Mouse (Mus musculus): ENCODE results near the gene 1700008O03Rik. TPM values are rescaled to one million over a fixed set of nuclear protein-coding genes. Genes with fewer than 3 reads are reported as not detected.

The 1700008O03Rik gene
- polyA plus RNA-seq, 1 experiment from 2014 or later: 3.6 TPM

Other genes with a start within 250 kb of the 1700008O03Rik start
- not detected in 2 replicates for gene Klk1b16, start 249.1 kb downstream of the 1700008O03Rik start, polyA plus RNA-seq (2015; fragmentation: Nextera tagmentation; extraction: Ambion mirVana)
- not detected in 2 replicates for gene Klk1b24, start 197.6 kb downstream of the 1700008O03Rik start, polyA plus RNA-seq (2015; fragmentation: Nextera tagmentation; extraction: Ambion mirVana)
- gene Klk1b3, start 187.6 kb downstream of the 1700008O03Rik start, polyA plus RNA-seq (2015; fragmentation: Nextera tagmentation; extraction: Ambion mirVana): not detected in 2 replicates
- gene Klk1b4, start 178.4 kb downstream of the 1700008O03Rik start, polyA plus RNA-seq (2015; fragmentation: Nextera tagmentation; extraction: Ambion mirVana): not detected in 2 replicates
- gene Klk1b5, start 169.9 kb downstream of the 1700008O03Rik start, polyA plus RNA-seq (2015; fragmentation: Nextera tagmentation; extraction: Ambion mirVana): not detected in 2 replicates
- gene Klk1, start 160.5 kb downstream of the 1700008O03Rik start, polyA plus RNA-seq (2015; fragmentation: Nextera tagmentation; extraction: Ambion mirVana): not detected in 2 replicates
- 0.15 TPM in 1 of 2 replicates, not detected in the other for gene Gm36864, start 149.6 kb downstream of the 1700008O03Rik start, polyA plus RNA-seq (2015; fragmentation: Nextera tagmentation; extraction: Ambion mirVana)
- gene 1700028J19Rik, start 139.1 kb downstream of the 1700008O03Rik start, polyA plus RNA-seq (2015; fragmentation: Nextera tagmentation; extraction: Ambion mirVana): 0.67 and 1.7 TPM in 2 replicates
- gene 2410002F23Rik, start 139.1 kb downstream of the 1700008O03Rik start, polyA plus RNA-seq (2015; fragmentation: Nextera tagmentation; extraction: Ambion mirVana): 216 and 218 TPM in 2 replicates
- 0.12 TPM in 1 of 2 replicates, not detected in the other for gene Acp4, start 128.4 kb downstream of the 1700008O03Rik start, polyA plus RNA-seq (2015; fragmentation: Nextera tagmentation; extraction: Ambion mirVana)
- not detected in 2 replicates for gene Gm15517, start 124.4 kb downstream of the 1700008O03Rik start, polyA plus RNA-seq (2015; fragmentation: Nextera tagmentation; extraction: Ambion mirVana)
- gene Clec11a, start 78.9 kb downstream of the 1700008O03Rik start, polyA plus RNA-seq (2015; fragmentation: Nextera tagmentation; extraction: Ambion mirVana): 3.5 and 3.6 TPM in 2 replicates
- gene Shank1, start 75.6 kb downstream of the 1700008O03Rik start, polyA plus RNA-seq (2015; fragmentation: Nextera tagmentation; extraction: Ambion mirVana): 33.1 and 33.6 TPM in 2 replicates
- 74.8 and 75.6 TPM in 2 replicates for gene Syt3, start 1.7 kb downstream of the 1700008O03Rik start, polyA plus RNA-seq (2015; fragmentation: Nextera tagmentation; extraction: Ambion mirVana)
- 12.4 and 12.6 TPM in 2 replicates for gene Lrrc4b, start 43.2 kb upstream of the 1700008O03Rik start, polyA plus RNA-seq (2015; fragmentation: Nextera tagmentation; extraction: Ambion mirVana)
- 3.1 and 3.9 TPM in 2 replicates for gene Aspdh, start 79.6 kb upstream of the 1700008O03Rik start, polyA plus RNA-seq (2015; fragmentation: Nextera tagmentation; extraction: Ambion mirVana)
- gene Josd2, start 82.2 kb upstream of the 1700008O03Rik start, polyA plus RNA-seq (2015; fragmentation: Nextera tagmentation; extraction: Ambion mirVana): 42.5 and 46.2 TPM in 2 replicates
- 145 and 150 TPM in 2 replicates for gene Emc10, start 110.7 kb upstream of the 1700008O03Rik start, polyA plus RNA-seq (2015; fragmentation: Nextera tagmentation; extraction: Ambion mirVana)
- 20.4 and 23.7 TPM in 2 replicates for gene Fam71e1, start 110.8 kb upstream of the 1700008O03Rik start, polyA plus RNA-seq (2015; fragmentation: Nextera tagmentation; extraction: Ambion mirVana)
- gene Mybpc2, start 138.8 kb upstream of the 1700008O03Rik start, polyA plus RNA-seq (2015; fragmentation: Nextera tagmentation; extraction: Ambion mirVana): 0.14 and 0.15 TPM in 2 replicates
- gene Spib, start 146.3 kb upstream of the 1700008O03Rik start, polyA plus RNA-seq (2015; fragmentation: Nextera tagmentation; extraction: Ambion mirVana): not detected in 2 replicates
- 20.5 and 26.3 TPM in 2 replicates for gene Pold1, start 163.0 kb upstream of the 1700008O03Rik start, polyA plus RNA-seq (2015; fragmentation: Nextera tagmentation; extraction: Ambion mirVana)
- gene Nr1h2, start 168.1 kb upstream of the 1700008O03Rik start, polyA plus RNA-seq (2015; fragmentation: Nextera tagmentation; extraction: Ambion mirVana): 62.0 and 66.1 TPM in 2 replicates
- 1.1 and 1.6 TPM in 2 replicates for gene Napsa, start 186.6 kb upstream of the 1700008O03Rik start, polyA plus RNA-seq (2015; fragmentation: Nextera tagmentation; extraction: Ambion mirVana)
- gene Kcnc3, start 204.8 kb upstream of the 1700008O03Rik start, polyA plus RNA-seq (2015; fragmentation: Nextera tagmentation; extraction: Ambion mirVana): 6.4 and 8.5 TPM in 2 replicates

All from hindbrain, embryonic 16.5 days (tissue).